Mouse (Mus musculus) stomach, embryonic 16.5 days (tissue): ENCODE data around the gene Relch. TPM values are rescaled to one million over a fixed set of nuclear protein-coding genes. Genes with fewer than 3 reads are reported as not detected.
A peak's percentile ranks its signal among the peaks of the same experiment; 100 is the strongest.

Experiments used
- ATAC-seq: fragments of 200-750 bp; cut with Nextera tagmentation; 2 replicates; pipeline ENCODE4 v1.8.0; 2017; ENCODE audit warnings: moderate number of reproducible peaks, moderate TSS enrichment; ENCODE audit not compliant: insufficient read depth, low FRiP score
- H3K27ac ChIP-seq: fragments of 300-500 bp; sonication (generic); 2 replicates; pipeline ENCODE4 v1.5.1; 2014; ENCODE audit warnings: low read length
- H3K27me3 ChIP-seq: fragments of 300-500 bp; sonication (generic); 2 replicates; pipeline ENCODE4 v1.6.1; 2014; ENCODE audit warnings: low read length, control low read depth, mixed read lengths; ENCODE audit not compliant: control insufficient read depth, insufficient read depth
- H3K36me3 ChIP-seq: fragments of 300-500 bp; sonication (generic); 2 replicates; pipeline ENCODE4 v1.6.1; 2014; ENCODE audit warnings: low read length; ENCODE audit not compliant: control insufficient read depth, insufficient read depth
- H3K4me1 ChIP-seq: fragments of 300-500 bp; sonication (generic); 2 replicates; pipeline ENCODE4 v1.6.1; 2014; ENCODE audit warnings: low read length, control low read depth, mixed read lengths; ENCODE audit not compliant: control insufficient read depth, insufficient read depth
- H3K4me2 ChIP-seq: fragments of 300-500 bp; sonication (generic); 2 replicates; pipeline ENCODE4 v1.6.1; 2014; ENCODE audit warnings: low read depth, low read length, mixed read lengths
- H3K4me3 ChIP-seq: fragments of 300-500 bp; sonication (generic); replicated peaks from 2 replicates; pipeline ENCODE4 v1.5.1; 2014; ENCODE audit warnings: mild to moderate bottlenecking, low read length
- H3K9ac ChIP-seq: fragments of 300-500 bp; sonication (generic); 2 replicates; pipeline ENCODE4 v1.6.1; 2014; ENCODE audit warnings: low read length
- H3K9me3 ChIP-seq: fragments of 300-500 bp; sonication (generic); replicated peaks from 2 replicates; pipeline ENCODE4 v1.6.1; 2016; ENCODE audit warnings: low read length, control low read depth; ENCODE audit not compliant: control insufficient read depth
- WGBS: fragments of 180-500 bp; shearing (Covaris S2); extraction: QIAGEN DNeasy Blood & Tissue Kit; methylation state at CpG from one replicate; pipeline ENCODE4 v1.1.7; 2014; 5-methylcytosine and 5-hydroxymethylcytosine counted together
- polyA plus RNA-seq: library from polyadenylated mRNA; unstranded; fragments of >200 nt; fragmentation: Nextera tagmentation; extraction: Ambion mirVana; gene quantifications from 2 replicates; pipeline ENCODE4 v1.2.1, GENCODE M21; 2015

Gene Relch
- polyA plus RNA-seq, 1 experiment from 2014 or later = 26.6 TPM

DNA sequence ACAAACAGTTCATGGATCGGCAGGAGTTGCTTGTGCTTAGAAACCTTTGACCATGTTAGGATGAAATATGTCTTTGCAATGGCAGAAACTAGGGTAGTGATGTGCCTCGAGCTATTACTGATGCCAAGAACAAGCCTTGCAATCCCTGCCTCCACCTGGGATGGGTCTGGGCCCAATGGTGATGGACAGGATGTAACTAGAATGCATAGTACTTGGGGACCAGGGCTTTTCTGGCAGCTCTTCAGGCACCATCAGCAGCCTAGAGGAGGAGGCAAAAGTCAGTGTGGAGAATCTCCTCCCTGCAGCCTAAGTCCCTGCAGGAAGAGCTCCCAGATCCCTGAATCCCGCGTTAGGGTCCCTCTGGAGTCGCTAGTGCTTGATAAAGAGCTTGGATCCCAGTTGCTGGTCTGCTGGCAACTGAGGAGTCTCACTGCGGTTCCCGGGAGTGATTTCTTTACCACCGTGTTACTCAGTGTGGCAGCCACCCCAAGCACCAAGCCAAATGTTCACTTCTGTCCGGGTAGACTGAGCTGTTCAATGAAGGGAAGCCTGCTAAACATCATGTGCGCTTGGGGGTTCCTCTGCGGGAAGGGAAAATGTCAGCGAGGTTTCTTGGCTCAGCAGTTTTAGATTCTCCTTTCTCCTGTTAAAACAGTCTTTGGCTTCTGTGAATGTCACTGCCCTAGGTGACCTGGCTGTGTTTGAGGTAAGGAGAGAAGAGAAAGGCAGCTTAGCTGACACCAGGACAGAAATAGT, 117.9 kb downstream of the Relch start:
- H3K4me1 ChIP-seq = peaks cover 17% of the 10 kb centered on the region
- no peaks in the 10 kb centered on the region for H3K9me3 ChIP-seq
- H3K27me3 ChIP-seq = peaks cover 4% of the 10 kb centered on the region; the same call in 1 of the 2 replicates
- H3K4me2 ChIP-seq = peak overlapping the region; percentile 93
- H3K27ac ChIP-seq = no peak overlapping the region
- ATAC-seq = no peak
- 37% methylated on average over 12 of the region's 12 CpGs for WGBS
- peak overlapping the region; percentile 75 for H3K4me3 ChIP-seq
- H3K9ac ChIP-seq = peak overlapping the region; percentile 85
- no peaks in the 10 kb centered on the region for H3K36me3 ChIP-seq

DNA sequence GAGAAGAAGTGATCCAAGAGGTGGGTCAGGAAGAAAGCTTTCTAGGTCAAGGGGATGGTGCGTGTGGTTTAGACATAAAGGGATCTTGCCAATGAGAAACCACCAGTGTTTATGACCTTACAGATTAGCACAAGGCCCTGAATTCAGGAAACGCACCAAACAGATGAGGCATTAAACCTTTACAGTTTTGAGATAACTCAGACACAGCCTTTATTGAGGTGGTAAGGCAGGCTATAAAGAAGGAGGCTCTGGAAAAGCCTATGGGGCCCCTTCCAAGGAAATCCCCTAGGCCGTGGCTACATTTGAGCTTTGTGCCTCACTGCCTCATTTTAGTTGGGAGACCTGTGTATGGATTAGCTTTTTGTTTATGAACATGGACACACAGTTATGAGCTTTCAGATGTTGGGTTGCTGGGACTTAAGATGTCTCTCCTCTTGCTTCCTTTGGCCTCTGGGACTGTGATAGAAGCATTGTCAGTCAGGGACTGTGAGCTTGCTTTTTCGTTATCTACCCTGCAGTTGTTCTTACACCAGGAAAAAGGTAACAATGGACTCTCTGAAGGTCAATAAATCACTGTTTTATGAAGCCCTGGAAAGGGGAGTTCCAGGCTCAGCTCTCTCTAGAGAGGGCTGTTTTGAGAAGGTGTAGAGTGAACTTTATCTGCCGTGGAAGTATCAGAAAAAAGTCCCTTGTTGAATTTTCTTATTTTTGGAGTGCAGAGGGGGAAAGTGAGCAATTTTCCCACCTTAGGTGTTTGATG, 120.8 kb downstream of the Relch start:
- peaks cover 4% of the 10 kb centered on the region; the same call in 1 of the 2 replicates for H3K27me3 ChIP-seq

GRCm38 (mm10) chr1:105785146-105785545, 121.5 kb downstream of the Relch start:
- WGBS = 59% methylated on average over 4 of the region's 4 CpGs
- Histone ChIP-seq H3K27me3 (no peaks in the 10 kb centered on the region), H3K4me1 (peaks cover 19% of the 10 kb centered on the region), H3K4me3 (no peak overlapping the region), H3K36me3 (no peaks in the 10 kb centered on the region), H3K9me3 (no peaks in the 10 kb centered on the region), H3K4me2 (no peak overlapping the region), H3K9ac (peak overlapping the region; percentile 8; the same call in 1 of the 2 replicates), H3K27ac (peak overlapping the region; percentile 79)
- no peak for ATAC-seq

More for the DNA sequence above, 120.8 kb downstream of the Relch start:
- Histone ChIP-seq H3K4me3 (no peak overlapping the region), H3K4me2 (no peak overlapping the region), H3K4me1 (peaks cover 19% of the 10 kb centered on the region), H3K36me3 (no peaks in the 10 kb centered on the region), H3K9ac (no peak overlapping the region), H3K27ac (peak overlapping the region; percentile 79), H3K9me3 (no peaks in the 10 kb centered on the region)
- ATAC-seq = no peak
- 61% methylated on average over 5 of the region's 5 CpGs for WGBS

GRCm38 (mm10) chr1:105786731-105787357, 123.2 kb downstream of the Relch start:
- 55% methylated on average over 6 of the region's 6 CpGs for WGBS

GRCm38 (mm10) chr1:105790103-105790502, 126.4 kb downstream of the Relch start:
- 77% methylated on average over 3 of the region's 3 CpGs for WGBS

More at GRCm38 (mm10) chr1:105786731-105787357, 123.2 kb downstream of the Relch start:
- no peak overlapping the region for H3K4me2 ChIP-seq
- H3K4me3 ChIP-seq = no peak overlapping the region
- H3K27ac ChIP-seq = peak overlapping the region; percentile 65
- ATAC-seq = no peak
- H3K36me3 ChIP-seq = no peaks in the 10 kb centered on the region
- peaks cover 9% of the 10 kb centered on the region for H3K4me1 ChIP-seq
- H3K9me3 ChIP-seq = no peaks in the 10 kb centered on the region
- 0 out of 2 replicates have a peak overlapping the region, but pooled peaks have one; percentile 8 for H3K9ac ChIP-seq
- H3K27me3 ChIP-seq = no peaks in the 10 kb centered on the region

GRCm38 (mm10) chr1:105794670-105795069, 131.0 kb downstream of the Relch start:
- H3K4me1 ChIP-seq = no peaks in the 10 kb centered on the region
- H3K27me3 ChIP-seq = no peaks in the 10 kb centered on the region
- H3K4me2 ChIP-seq = no peak overlapping the region
- no peak overlapping the region for H3K9ac ChIP-seq
- H3K9me3 ChIP-seq = no peaks in the 10 kb centered on the region
- no peak for ATAC-seq
- H3K27ac ChIP-seq = no peak overlapping the region
- no peaks in the 10 kb centered on the region for H3K36me3 ChIP-seq
- H3K4me3 ChIP-seq = no peak overlapping the region
- WGBS = 84% methylated on average over 6 of the region's 6 CpGs

More at GRCm38 (mm10) chr1:105790103-105790502, 126.4 kb downstream of the Relch start:
- no peak overlapping the region for H3K4me3 ChIP-seq
- no peak overlapping the region for H3K4me2 ChIP-seq
- no peaks in the 10 kb centered on the region for H3K9me3 ChIP-seq
- ATAC-seq = no peak
- H3K27me3 ChIP-seq = no peaks in the 10 kb centered on the region
- peaks cover 6% of the 10 kb centered on the region for H3K4me1 ChIP-seq
- no peak overlapping the region for H3K27ac ChIP-seq
- no peaks in the 10 kb centered on the region for H3K36me3 ChIP-seq
- no peak overlapping the region for H3K9ac ChIP-seq

- no peaks in the 10 kb centered on the region for H3K36me3 ChIP-seq
- no peak overlapping the region for H3K4me2 ChIP-seq
- H3K9me3 ChIP-seq = no peaks in the 10 kb centered on the region
- H3K27ac ChIP-seq = no peak overlapping the region
- H3K4me3 ChIP-seq = no peak overlapping the region
- no peak for ATAC-seq
- H3K27me3 ChIP-seq = no peaks in the 10 kb centered on the region
- H3K9ac ChIP-seq = no peak overlapping the region
- WGBS = 83% methylated on average over 4 of the region's 4 CpGs
- H3K4me1 ChIP-seq = no peaks in the 10 kb centered on the region
Measured at GRCm38 (mm10) chr1:105795705-105796104, 132.0 kb downstream of the Relch start.

- no peak for ATAC-seq
- H3K4me1 ChIP-seq = no peaks in the 10 kb centered on the region
- 84% methylated on average over 6 of the region's 6 CpGs for WGBS
Measured at GRCm38 (mm10) chr1:105800570-105800969, 136.9 kb downstream of the Relch start.

DNA sequence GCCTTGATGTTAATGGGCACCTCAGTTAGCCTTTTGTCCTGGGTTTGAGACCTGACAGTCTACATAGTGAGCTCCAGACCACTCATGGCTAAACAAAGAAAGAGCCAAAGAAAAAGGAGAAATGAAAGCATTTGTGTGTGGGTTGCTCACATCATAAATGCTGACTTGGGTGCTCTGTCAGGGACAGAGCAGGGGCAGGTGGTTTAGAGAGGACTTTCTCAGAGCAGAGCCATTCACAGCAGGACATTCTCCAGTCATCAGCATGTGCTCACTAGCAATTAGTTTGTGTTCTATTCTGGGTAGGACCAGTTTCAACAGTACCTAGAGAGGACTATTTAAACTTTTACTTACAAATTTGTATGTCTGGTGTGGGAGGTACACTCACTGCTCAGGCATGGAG, 137.6 kb downstream of the Relch start:
- Histone ChIP-seq H3K4me2 (no peak overlapping the region), H3K9ac (no peak overlapping the region), H3K36me3 (no peaks in the 10 kb centered on the region), H3K27ac (no peak overlapping the region), H3K9me3 (no peaks in the 10 kb centered on the region), H3K27me3 (no peaks in the 10 kb centered on the region), H3K4me3 (no peak overlapping the region), H3K4me1 (no peaks in the 10 kb centered on the region)
- ATAC-seq = no peak

More at GRCm38 (mm10) chr1:105800570-105800969, 136.9 kb downstream of the Relch start:
- no peaks in the 10 kb centered on the region for H3K9me3 ChIP-seq
- H3K36me3 ChIP-seq = no peaks in the 10 kb centered on the region
- H3K4me3 ChIP-seq = no peak overlapping the region
- H3K4me2 ChIP-seq = no peak overlapping the region
- H3K9ac ChIP-seq = no peak overlapping the region
- H3K27ac ChIP-seq = no peak overlapping the region
- no peaks in the 10 kb centered on the region for H3K27me3 ChIP-seq
